Mouse (Mus musculus) intestine, embryonic 16.5 days (tissue): ENCODE measurements around the gene Iqcf3. TPM values are rescaled to one million over a fixed set of nuclear protein-coding genes. Genes with fewer than 3 reads are reported as not detected.

Source experiments
- ATAC-seq: fragments of 200-750 bp; cut with Nextera tagmentation; 2 replicates; pipeline ENCODE4 v1.8.0; 2017; ENCODE audit warnings: moderate TSS enrichment, moderate library complexity
- H3K27ac ChIP-seq: fragments of 300-500 bp; sonication (generic); 2 replicates; pipeline ENCODE4 v1.5.1; 2014; ENCODE audit warnings: mild to moderate bottlenecking, low read length
- H3K27me3 ChIP-seq: fragments of 300-500 bp; sonication (generic); replicated peaks from 2 replicates; pipeline ENCODE4 v1.6.1; 2014; ENCODE audit warnings: low read length, control low read depth, mixed read lengths; ENCODE audit not compliant: control insufficient read depth, insufficient read depth
- H3K36me3 ChIP-seq: fragments of 300-500 bp; sonication (generic); 2 replicates; pipeline ENCODE4 v1.6.1; 2014; ENCODE audit warnings: low read length, control low read depth; ENCODE audit not compliant: control insufficient read depth, insufficient read depth
- H3K4me1 ChIP-seq: fragments of 300-500 bp; sonication (generic); 2 replicates; pipeline ENCODE4 v1.6.1; 2014; ENCODE audit warnings: low read length, control low read depth, mixed read lengths; ENCODE audit not compliant: control insufficient read depth, insufficient read depth
- H3K4me2 ChIP-seq: fragments of 300-500 bp; sonication (generic); 2 replicates; pipeline ENCODE4 v1.6.1; 2014; ENCODE audit warnings: low read depth, low read length, control low read depth
- H3K4me3 ChIP-seq: fragments of 300-500 bp; sonication (generic); 2 replicates; pipeline ENCODE4 v1.5.1; 2014; ENCODE audit warnings: mild to moderate bottlenecking, low read length
- H3K9ac ChIP-seq: fragments of 300-500 bp; sonication (generic); 2 replicates; pipeline ENCODE4 v1.6.1; 2014; ENCODE audit warnings: low read depth, low read length
- H3K9me3 ChIP-seq: fragments of 300-500 bp; sonication (generic); 2 replicates; pipeline ENCODE4 v1.6.1; 2016; ENCODE audit warnings: low read length, control low read depth; ENCODE audit not compliant: control insufficient read depth
- WGBS: fragments of 180-500 bp; shearing (Covaris S2); extraction: QIAGEN DNeasy Blood & Tissue Kit; methylation state at CpG from one replicate; pipeline ENCODE4 v1.1.7; 2014; 5-methylcytosine and 5-hydroxymethylcytosine counted together
- polyA plus RNA-seq: library from polyadenylated mRNA; unstranded; fragments of >200 nt; fragmentation: Nextera tagmentation; extraction: Ambion mirVana; gene quantifications from 2 replicates; pipeline ENCODE4 v1.2.1, GENCODE M21; 2015

Iqcf3 gene
- polyA plus RNA-seq, 1 experiment from 2014 or later = not detected

GRCm38 (mm10) chr9:106573366-106573765 is 11.9 kb upstream of the Iqcf3 start:
- Histone ChIP-seq H3K27ac (no peak overlapping the region), H3K9me3 (no peaks in the 10 kb centered on the region), H3K4me2 (no peak overlapping the region), H3K4me1 (no peaks in the 10 kb centered on the region), H3K36me3 (no peaks in the 10 kb centered on the region), H3K27me3 (no peaks in the 10 kb centered on the region), H3K9ac (no peak overlapping the region), H3K4me3 (no peak overlapping the region)
- ATAC-seq = no peak
- 89% methylated on average over 5 of the region's 5 CpGs for WGBS

- no peaks in the 10 kb centered on the region for H3K36me3 ChIP-seq
- no peak for ATAC-seq
- H3K9me3 ChIP-seq = no peaks in the 10 kb centered on the region
- no peaks in the 10 kb centered on the region for H3K4me1 ChIP-seq
- no peaks in the 10 kb centered on the region for H3K27me3 ChIP-seq
- no peak overlapping the region for H3K9ac ChIP-seq
- no peak overlapping the region for H3K4me2 ChIP-seq
- no peak overlapping the region for H3K27ac ChIP-seq
- H3K4me3 ChIP-seq = no peak overlapping the region
- WGBS = 68% methylated on average over 2 of the region's 2 CpGs
Measured at GRCm38 (mm10) chr9:106572186-106572585, 10.8 kb upstream of the Iqcf3 start.

- Histone ChIP-seq H3K36me3 (no peaks in the 10 kb centered on the region), H3K9me3 (no peaks in the 10 kb centered on the region), H3K4me2 (no peak within 1 kb of the TSS), H3K27me3 (no peaks in the 10 kb centered on the region), H3K9ac (no peak within 1 kb of the TSS), H3K4me1 (no peaks in the 10 kb centered on the region), H3K4me3 (no peak within 1 kb of the TSS), H3K27ac (no peak within 1 kb of the TSS)
- ATAC-seq = no peak
- WGBS = 85% methylated on average over 7 of the region's 7 CpGs
Measured at GRCm38 (mm10) chr9:106570896-106571295, 9.5 kb upstream of the Iqcf3 start, which contains the start of gene Iqcf4. TSS of gene Iqcf4 (minus strand) at chr9:106570996.

GRCm38 (mm10) chr9:106566437-106566836 is 5.0 kb upstream of the Iqcf3 start:
- Histone ChIP-seq H3K9ac (no peak overlapping the region), H3K27ac (no peak overlapping the region), H3K9me3 (no peaks in the 10 kb centered on the region), H3K4me3 (no peak overlapping the region), H3K4me2 (no peak overlapping the region), H3K4me1 (no peaks in the 10 kb centered on the region), H3K27me3 (no peaks in the 10 kb centered on the region), H3K36me3 (no peaks in the 10 kb centered on the region)
- ATAC-seq = peak; percentile 76; the same call in 1 of the 2 replicates
- 46% methylated on average over 11 of the region's 11 CpGs for WGBS

GRCm38 (mm10) chr9:106564025-106564424 is 2.6 kb upstream of the Iqcf3 start:
- Histone ChIP-seq H3K9me3 (no peaks in the 10 kb centered on the region), H3K4me3 (no peak overlapping the region), H3K9ac (no peak overlapping the region), H3K4me2 (no peak overlapping the region), H3K36me3 (no peaks in the 10 kb centered on the region), H3K4me1 (no peaks in the 10 kb centered on the region), H3K27ac (no peak overlapping the region), H3K27me3 (no peaks in the 10 kb centered on the region)
- ATAC-seq = no peak
- 80% methylated on average over 8 of the region's 8 CpGs for WGBS

GRCm38 (mm10) chr9:106562291-106562690 is 860 bp upstream of the Iqcf3 start:
- Histone ChIP-seq H3K4me3 (no peak overlapping the region), H3K27ac (no peak overlapping the region), H3K9ac (no peak overlapping the region), H3K27me3 (no peaks in the 10 kb centered on the region), H3K9me3 (no peaks in the 10 kb centered on the region), H3K4me1 (no peaks in the 10 kb centered on the region), H3K36me3 (no peaks in the 10 kb centered on the region), H3K4me2 (no peak overlapping the region)
- WGBS = 89% methylated on average over 11 of the region's 11 CpGs
- no peak for ATAC-seq

GRCm38 (mm10) chr9:106534975-106535374 is 26.5 kb downstream of the Iqcf3 start:
- H3K36me3 ChIP-seq = no peaks in the 10 kb centered on the region
- H3K27ac ChIP-seq = no peak overlapping the region
- no peak for ATAC-seq
- no peak overlapping the region for H3K4me3 ChIP-seq
- 0 out of 2 replicates have a peak, but pooled peaks cover 5% of the 10 kb centered on the region for H3K9me3 ChIP-seq
- H3K9ac ChIP-seq = no peak overlapping the region
- 89% methylated on average over 11 of the region's 11 CpGs for WGBS
- no peaks in the 10 kb centered on the region for H3K27me3 ChIP-seq
- no peaks in the 10 kb centered on the region for H3K4me1 ChIP-seq
- no peak overlapping the region for H3K4me2 ChIP-seq

GRCm38 (mm10) chr9:106534296-106534695 is 27.1 kb downstream of the Iqcf3 start:
- Histone ChIP-seq H3K4me3 (no peak overlapping the region), H3K4me1 (no peaks in the 10 kb centered on the region), H3K27ac (no peak overlapping the region), H3K27me3 (no peaks in the 10 kb centered on the region), H3K4me2 (no peak overlapping the region), H3K9ac (no peak overlapping the region), H3K36me3 (no peaks in the 10 kb centered on the region), H3K9me3 (0 out of 2 replicates have a peak, but pooled peaks cover 5% of the 10 kb centered on the region)
- ATAC-seq = no peak
- WGBS = 95% methylated on average over 7 of the region's 7 CpGs

GRCm38 (mm10) chr9:106531833-106532232 is 29.6 kb downstream of the Iqcf3 start:
- H3K27ac ChIP-seq = no peak overlapping the region
- 0 out of 2 replicates have a peak, but pooled peaks cover 5% of the 10 kb centered on the region for H3K9me3 ChIP-seq
- no peak overlapping the region for H3K4me3 ChIP-seq
- H3K4me1 ChIP-seq = no peaks in the 10 kb centered on the region
- no peaks in the 10 kb centered on the region for H3K27me3 ChIP-seq
- WGBS = 29% methylated on average over 3 of the region's 3 CpGs
- H3K36me3 ChIP-seq = no peaks in the 10 kb centered on the region
- ATAC-seq = no peak
- no peak overlapping the region for H3K4me2 ChIP-seq
- H3K9ac ChIP-seq = no peak overlapping the region

GRCm38 (mm10) chr9:106519909-106520308 is 41.5 kb downstream of the Iqcf3 start:
- H3K4me2 ChIP-seq = no peak overlapping the region
- no peaks in the 10 kb centered on the region for H3K27me3 ChIP-seq
- H3K27ac ChIP-seq = no peak overlapping the region
- no peaks in the 10 kb centered on the region for H3K36me3 ChIP-seq
- no peak overlapping the region for H3K9ac ChIP-seq
- no peaks in the 10 kb centered on the region for H3K9me3 ChIP-seq
- no peak overlapping the region for H3K4me3 ChIP-seq
- WGBS = 68% methylated on average over 8 of the region's 8 CpGs
- no peak for ATAC-seq
- H3K4me1 ChIP-seq = no peaks in the 10 kb centered on the region
